Mouse (Mus musculus): Measurements from ENCODE around the gene Tmem236. TPM values are rescaled to one million over a fixed set of nuclear protein-coding genes. Genes with fewer than 3 reads are reported as not detected.

Gene Tmem236
- polyA plus RNA-seq, 1 experiment from 2014 or later: 0.20 TPM

DNA sequence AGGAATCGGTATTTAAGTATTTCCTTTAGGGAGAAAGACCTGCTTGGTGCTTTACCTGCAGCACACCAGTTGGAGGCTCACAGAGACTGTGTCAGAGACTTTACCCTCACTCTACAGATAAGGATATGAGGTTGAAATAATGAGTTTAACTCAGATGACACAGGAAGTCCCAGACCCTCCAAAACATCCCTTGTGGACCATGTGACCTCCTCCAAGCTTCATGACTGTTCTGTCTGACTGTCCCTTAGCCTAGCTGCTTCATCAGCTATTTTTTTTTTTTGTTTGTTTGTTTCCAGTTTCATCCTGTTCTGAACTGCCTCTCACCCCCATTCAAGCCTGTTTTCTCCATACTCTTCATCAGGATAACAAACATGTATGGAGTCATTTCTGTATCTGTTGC lies 58.6 kb downstream of the Tmem236 start:
- Histone ChIP-seq H3K9me3 (replicated peaks; ENCODE audit: control insufficient read depth, low read length) (no peaks in the 10 kb centered on the region), H3K4me3 (ENCODE audit: low read length) (no peak overlapping the region), H3K36me3 (ENCODE audit: control insufficient read depth, insufficient read depth) (no peaks in the 10 kb centered on the region), H3K27ac (ENCODE audit: low read length) (no peak overlapping the region), H3K9ac (ENCODE audit: low read length) (no peak overlapping the region), H3K4me2 (ENCODE audit: low read depth, low read length) (no peak overlapping the region), H3K27me3 (ENCODE audit: control insufficient read depth, insufficient read depth, low read length) (no peaks in the 10 kb centered on the region), H3K4me1 (ENCODE audit: control insufficient read depth, insufficient read depth, low read length) (no peaks in the 10 kb centered on the region)
- ATAC-seq (replicated peaks; ENCODE audit: extremely low read depth, insufficient read depth, low FRiP score): no peak
- 77% methylated on average over 1 of the region's 1 CpGs for WGBS

GRCm38 (mm10) chr2:14233983-14234382 lies 59.7 kb downstream of the Tmem236 start:
- no peak overlapping the region for H3K27ac ChIP-seq (ENCODE audit: low read length)
- no peak overlapping the region for H3K4me3 ChIP-seq (ENCODE audit: low read length)
- no peak overlapping the region for H3K9ac ChIP-seq (ENCODE audit: low read length)
- no peaks in the 10 kb centered on the region; the same call in 1 of the 2 replicates for H3K4me1 ChIP-seq (ENCODE audit: control insufficient read depth, insufficient read depth, low read length)
- ATAC-seq (replicated peaks; ENCODE audit: extremely low read depth, insufficient read depth, low FRiP score): no peak
- WGBS: 48% methylated on average over 2 of the region's 2 CpGs
- H3K27me3 ChIP-seq (ENCODE audit: control insufficient read depth, insufficient read depth, low read length): no peaks in the 10 kb centered on the region
- H3K4me2 ChIP-seq (ENCODE audit: low read depth, low read length): no peak overlapping the region
- H3K36me3 ChIP-seq (ENCODE audit: control insufficient read depth, insufficient read depth): no peaks in the 10 kb centered on the region
- H3K9me3 ChIP-seq (replicated peaks; ENCODE audit: control insufficient read depth, low read length): no peaks in the 10 kb centered on the region

- no peak overlapping the region for H3K4me2 ChIP-seq (ENCODE audit: low read depth, low read length)
- no peaks in the 10 kb centered on the region for H3K27me3 ChIP-seq (ENCODE audit: control insufficient read depth, insufficient read depth, low read length)
- no peak overlapping the region for H3K27ac ChIP-seq (ENCODE audit: low read length)
- no peaks in the 10 kb centered on the region for H3K9me3 ChIP-seq (replicated peaks; ENCODE audit: control insufficient read depth, low read length)
- WGBS: 51% methylated on average over 5 of the region's 5 CpGs
- no peak overlapping the region for H3K9ac ChIP-seq (ENCODE audit: low read length)
- H3K36me3 ChIP-seq (ENCODE audit: control insufficient read depth, insufficient read depth): no peaks in the 10 kb centered on the region
- no peak for ATAC-seq (replicated peaks; ENCODE audit: extremely low read depth, insufficient read depth, low FRiP score)
- peaks cover 7% of the 10 kb centered on the region; the same call in 1 of the 2 replicates for H3K4me1 ChIP-seq (ENCODE audit: control insufficient read depth, insufficient read depth, low read length)
- H3K4me3 ChIP-seq (ENCODE audit: low read length): no peak overlapping the region
These were observed 61.0 kb downstream of the Tmem236 start for GRCm38 (mm10) chr2:14235319-14235718.

DNA sequence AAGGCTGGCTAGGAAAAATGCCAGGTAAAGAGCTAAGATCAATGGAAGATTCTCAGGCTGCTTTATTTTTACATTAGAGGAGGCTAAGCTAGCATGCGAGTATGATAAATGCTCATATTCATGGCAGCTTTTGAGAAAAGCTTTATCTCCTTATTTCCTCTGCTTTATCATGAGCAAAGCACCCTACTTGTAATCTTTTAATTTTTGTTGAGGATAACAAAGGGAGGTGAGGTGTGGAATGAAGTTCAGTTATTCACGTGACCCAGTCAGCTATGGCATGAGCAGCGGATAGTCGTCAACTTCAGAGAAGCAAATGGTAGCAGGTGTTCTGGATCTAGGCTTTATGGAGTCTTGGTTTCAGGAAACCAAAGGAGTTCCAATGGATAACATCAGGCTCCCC lies 62.6 kb downstream of the Tmem236 start:
- no peak for ATAC-seq (replicated peaks; ENCODE audit: extremely low read depth, insufficient read depth, low FRiP score)
- Histone ChIP-seq H3K4me1 (ENCODE audit: control insufficient read depth, insufficient read depth, low read length) (peaks cover 7% of the 10 kb centered on the region; the same call in 1 of the 2 replicates), H3K9me3 (replicated peaks; ENCODE audit: control insufficient read depth, low read length) (no peaks in the 10 kb centered on the region), H3K36me3 (ENCODE audit: control insufficient read depth, insufficient read depth) (no peaks in the 10 kb centered on the region), H3K4me2 (ENCODE audit: low read depth, low read length) (no peak overlapping the region), H3K27ac (ENCODE audit: low read length) (no peak overlapping the region), H3K27me3 (ENCODE audit: control insufficient read depth, insufficient read depth, low read length) (no peaks in the 10 kb centered on the region), H3K9ac (ENCODE audit: low read length) (no peak overlapping the region), H3K4me3 (ENCODE audit: low read length) (no peak overlapping the region)
- 79% methylated on average over 4 of the region's 4 CpGs for WGBS

GRCm38 (mm10) chr2:14237723-14238122 lies 63.4 kb downstream of the Tmem236 start:
- ATAC-seq (replicated peaks; ENCODE audit: extremely low read depth, insufficient read depth, low FRiP score): no peak
- no peaks in the 10 kb centered on the region for H3K9me3 ChIP-seq (replicated peaks; ENCODE audit: control insufficient read depth, low read length)
- H3K4me1 ChIP-seq (ENCODE audit: control insufficient read depth, insufficient read depth, low read length): peaks cover 7% of the 10 kb centered on the region; the same call in 1 of the 2 replicates
- no peak overlapping the region for H3K27ac ChIP-seq (ENCODE audit: low read length)
- H3K9ac ChIP-seq (ENCODE audit: low read length): no peak overlapping the region
- H3K4me2 ChIP-seq (ENCODE audit: low read depth, low read length): no peak overlapping the region
- H3K4me3 ChIP-seq (ENCODE audit: low read length): no peak overlapping the region
- H3K36me3 ChIP-seq (ENCODE audit: control insufficient read depth, insufficient read depth): no peaks in the 10 kb centered on the region
- WGBS: 44% methylated on average over 4 of the region's 4 CpGs
- no peaks in the 10 kb centered on the region for H3K27me3 ChIP-seq (ENCODE audit: control insufficient read depth, insufficient read depth, low read length)

GRCm38 (mm10) chr2:14239151-14239550 lies 64.8 kb downstream of the Tmem236 start:
- 31% methylated on average over 5 of the region's 5 CpGs for WGBS
- Histone ChIP-seq H3K9ac (ENCODE audit: low read length) (no peak overlapping the region), H3K36me3 (ENCODE audit: control insufficient read depth, insufficient read depth) (no peaks in the 10 kb centered on the region), H3K4me2 (ENCODE audit: low read depth, low read length) (no peak overlapping the region), H3K4me1 (ENCODE audit: control insufficient read depth, insufficient read depth, low read length) (peaks cover 7% of the 10 kb centered on the region; the same call in 1 of the 2 replicates), H3K27ac (ENCODE audit: low read length) (no peak overlapping the region), H3K27me3 (ENCODE audit: control insufficient read depth, insufficient read depth, low read length) (no peaks in the 10 kb centered on the region), H3K4me3 (ENCODE audit: low read length) (no peak overlapping the region), H3K9me3 (replicated peaks; ENCODE audit: control insufficient read depth, low read length) (no peaks in the 10 kb centered on the region)
- no peak for ATAC-seq (replicated peaks; ENCODE audit: extremely low read depth, insufficient read depth, low FRiP score)

GRCm38 (mm10) chr2:14244157-14244556 lies 69.8 kb downstream of the Tmem236 start:
- no peaks in the 10 kb centered on the region for H3K9me3 ChIP-seq (replicated peaks; ENCODE audit: control insufficient read depth, low read length)
- peaks cover 5% of the 10 kb centered on the region; the same call in 1 of the 2 replicates for H3K4me1 ChIP-seq (ENCODE audit: control insufficient read depth, insufficient read depth, low read length)
- no peaks in the 10 kb centered on the region for H3K27me3 ChIP-seq (ENCODE audit: control insufficient read depth, insufficient read depth, low read length)
- 75% methylated on average over 5 of the region's 5 CpGs for WGBS
- H3K36me3 ChIP-seq (ENCODE audit: control insufficient read depth, insufficient read depth): no peaks in the 10 kb centered on the region
- no peak overlapping the region for H3K9ac ChIP-seq (ENCODE audit: low read length)
- no peak for ATAC-seq (replicated peaks; ENCODE audit: extremely low read depth, insufficient read depth, low FRiP score)
- H3K4me3 ChIP-seq (ENCODE audit: low read length): no peak overlapping the region
- no peak overlapping the region for H3K4me2 ChIP-seq (ENCODE audit: low read depth, low read length)
- no peak overlapping the region for H3K27ac ChIP-seq (ENCODE audit: low read length)

DNA sequence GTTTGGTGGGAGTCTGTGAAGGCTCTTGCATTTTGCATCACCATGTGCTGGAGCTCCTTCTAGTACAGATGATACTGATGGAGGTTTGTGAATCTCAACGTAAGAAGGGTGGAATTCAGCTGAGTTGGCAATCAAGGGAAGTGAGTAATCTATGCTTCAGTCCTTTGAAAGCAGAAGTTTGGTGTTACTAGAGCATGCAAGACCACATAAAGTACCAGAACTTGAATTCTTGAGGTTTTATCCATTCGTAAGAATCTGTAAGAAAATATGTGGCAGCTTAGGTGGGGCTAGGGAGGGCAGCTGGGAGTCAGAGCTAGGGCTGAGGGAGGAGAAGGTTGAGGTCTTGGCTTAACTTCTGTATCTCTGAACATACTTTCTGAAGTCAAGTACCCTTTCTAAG lies 70.3 kb downstream of the Tmem236 start:
- Histone ChIP-seq H3K27ac (ENCODE audit: low read length) (no peak overlapping the region), H3K9ac (ENCODE audit: low read length) (no peak overlapping the region), H3K4me3 (ENCODE audit: low read length) (no peak overlapping the region), H3K9me3 (replicated peaks; ENCODE audit: control insufficient read depth, low read length) (no peaks in the 10 kb centered on the region), H3K4me2 (ENCODE audit: low read depth, low read length) (no peak overlapping the region), H3K27me3 (ENCODE audit: control insufficient read depth, insufficient read depth, low read length) (no peaks in the 10 kb centered on the region), H3K4me1 (ENCODE audit: control insufficient read depth, insufficient read depth, low read length) (peaks cover under 1% of the 10 kb centered on the region; the same call in 1 of the 2 replicates), H3K36me3 (ENCODE audit: control insufficient read depth, insufficient read depth) (no peaks in the 10 kb centered on the region)
- WGBS: 81% methylated on average over 2 of the region's 2 CpGs
- ATAC-seq (replicated peaks; ENCODE audit: extremely low read depth, insufficient read depth, low FRiP score): no peak

DNA sequence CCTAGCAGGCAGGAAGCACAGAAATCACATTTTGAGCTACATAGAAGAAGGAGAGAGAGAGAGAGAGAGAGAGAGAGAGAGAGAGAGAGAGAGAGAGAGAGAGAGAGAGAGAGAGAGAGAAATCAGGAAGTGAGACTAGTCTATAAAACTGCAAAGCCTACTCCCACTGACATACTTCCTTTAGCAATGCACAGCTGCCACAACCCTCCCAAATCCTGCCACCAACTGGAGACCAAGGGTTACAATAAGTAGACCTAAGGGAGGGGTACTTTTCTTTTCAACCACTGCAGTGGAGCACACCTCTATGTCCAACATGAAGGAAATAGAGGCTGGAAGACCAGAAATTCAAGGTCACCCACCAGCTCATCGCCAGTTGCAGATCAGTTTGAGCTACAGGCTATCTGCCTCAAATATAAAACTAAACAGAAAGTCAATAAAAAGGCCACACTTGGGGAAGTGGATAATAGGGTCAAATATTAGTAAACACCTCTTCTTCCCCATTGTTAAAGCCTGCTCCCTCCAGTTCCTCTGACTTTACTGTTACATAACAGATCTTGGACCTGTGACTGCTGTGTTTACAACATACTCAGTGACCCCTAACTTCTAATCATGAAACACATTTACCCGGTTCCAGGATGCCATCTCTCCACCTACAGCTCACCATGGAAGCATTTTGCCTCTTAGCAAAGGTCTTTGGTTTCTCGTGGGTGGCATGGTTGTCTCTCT lies 75.7 kb downstream of the Tmem236 start:
- Histone ChIP-seq H3K36me3 (ENCODE audit: control insufficient read depth, insufficient read depth) (no peaks in the 10 kb centered on the region), H3K27ac (ENCODE audit: low read length) (no peak overlapping the region), H3K9ac (ENCODE audit: low read length) (no peak overlapping the region), H3K27me3 (ENCODE audit: control insufficient read depth, insufficient read depth, low read length) (no peaks in the 10 kb centered on the region), H3K4me3 (ENCODE audit: low read length) (no peak overlapping the region), H3K4me1 (ENCODE audit: control insufficient read depth, insufficient read depth, low read length) (no peaks in the 10 kb centered on the region), H3K4me2 (ENCODE audit: low read depth, low read length) (no peak overlapping the region), H3K9me3 (replicated peaks; ENCODE audit: control insufficient read depth, low read length) (no peaks in the 10 kb centered on the region)
- WGBS: 72% methylated on average over 3 of the region's 3 CpGs
- ATAC-seq (replicated peaks; ENCODE audit: extremely low read depth, insufficient read depth, low FRiP score): no peak
